Mouse (Mus musculus) stomach, embryonic 14.5 days (tissue): Measurements from ENCODE around the gene Sipa1l1. TPM values are rescaled to one million over a fixed set of nuclear protein-coding genes. Genes with fewer than 3 reads are reported as not detected.

Source experiments
- ATAC-seq: fragments of 200-750 bp; cut with Nextera tagmentation; 2 replicates; pipeline ENCODE4 v1.8.0; 2017; ENCODE audit warnings: low read depth, moderate TSS enrichment; ENCODE audit not compliant: insufficient number of reproducible peaks, insufficient read depth, low FRiP score
- H3K27ac ChIP-seq: fragments of 300-500 bp; sonication (generic); 2 replicates; pipeline ENCODE4 v1.5.1; 2014; ENCODE audit warnings: mild to moderate bottlenecking, low read length, moderate library complexity, mixed read lengths
- H3K27me3 ChIP-seq: fragments of 300-500 bp; sonication (generic); 2 replicates; pipeline ENCODE4 v1.6.1; 2014; ENCODE audit warnings: low read length, control low read depth, mixed read lengths; ENCODE audit not compliant: control insufficient read depth, insufficient read depth
- H3K36me3 ChIP-seq: fragments of 300-500 bp; sonication (generic); 2 replicates; pipeline ENCODE4 v1.6.1; 2014; ENCODE audit warnings: mild to moderate bottlenecking, control low read depth, low read length, moderate library complexity, mixed read lengths; ENCODE audit not compliant: control insufficient read depth, insufficient read depth
- H3K4me1 ChIP-seq: fragments of 300-500 bp; sonication (generic); 2 replicates; pipeline ENCODE4 v1.6.1; 2014; ENCODE audit warnings: low read length, control low read depth, mixed read lengths; ENCODE audit not compliant: control insufficient read depth, insufficient read depth
- H3K4me2 ChIP-seq: fragments of 300-500 bp; sonication (generic); replicated peaks from 2 replicates; pipeline ENCODE4 v1.6.1; 2014; ENCODE audit warnings: low read depth, low read length, control low read depth
- H3K4me3 ChIP-seq: fragments of 300-500 bp; sonication (generic); 2 replicates; pipeline ENCODE4 v1.5.1; 2014; ENCODE audit warnings: low read depth, low read length, control low read depth
- H3K9ac ChIP-seq: fragments of 300-500 bp; sonication (generic); replicated peaks from 2 replicates; pipeline ENCODE4 v1.6.1; 2014; ENCODE audit warnings: low read depth, mild to moderate bottlenecking, control low read depth, low read length, moderate library complexity, mixed read lengths
- H3K9me3 ChIP-seq: fragments of 300-500 bp; sonication (generic); 2 replicates; pipeline ENCODE4 v1.6.1; 2016; ENCODE audit warnings: low read depth, low read length, control low read depth; ENCODE audit not compliant: control insufficient read depth
- WGBS: fragments of 180-500 bp; shearing (Covaris S2); extraction: QIAGEN DNeasy Blood & Tissue Kit; methylation state at CpG from one replicate; pipeline ENCODE4 v1.1.7; 2014; 5-methylcytosine and 5-hydroxymethylcytosine counted together
- polyA plus RNA-seq: library from polyadenylated mRNA; unstranded; fragments of >200 nt; fragmentation: Nextera tagmentation; extraction: Ambion mirVana; gene quantifications from 2 replicates; pipeline ENCODE4 v1.2.1, GENCODE M21; 2014

Sipa1l1 gene
- polyA plus RNA-seq, 1 experiment from 2014 or later: 44.0 TPM

- H3K4me1 ChIP-seq: peaks cover 17% of the 10 kb centered on the region; the same call in 1 of the 2 replicates
- H3K36me3 ChIP-seq: peaks cover 6% of the 10 kb centered on the region; the same call in 1 of the 2 replicates
- ATAC-seq: no peak
- H3K27ac ChIP-seq: no peak overlapping the region; the same call in 1 of the 2 replicates
- no peaks in the 10 kb centered on the region for H3K9me3 ChIP-seq
- H3K9ac ChIP-seq: no peak overlapping the region
- WGBS: 63% methylated on average over 4 of the region's 4 CpGs
- no peak overlapping the region for H3K4me3 ChIP-seq
- H3K27me3 ChIP-seq: no peaks in the 10 kb centered on the region
- no peak overlapping the region for H3K4me2 ChIP-seq
Measured at GRCm38 (mm10) chr12:82401440-82401839, 232.3 kb downstream of the Sipa1l1 start.

GRCm38 (mm10) chr12:82402635-82403034 lies 233.5 kb downstream of the Sipa1l1 start:
- Histone ChIP-seq H3K9ac (no peak overlapping the region), H3K36me3 (peaks cover 6% of the 10 kb centered on the region; the same call in 1 of the 2 replicates), H3K27ac (no peak overlapping the region), H3K9me3 (no peaks in the 10 kb centered on the region), H3K27me3 (no peaks in the 10 kb centered on the region), H3K4me2 (no peak overlapping the region), H3K4me3 (no peak overlapping the region), H3K4me1 (peaks cover 13% of the 10 kb centered on the region; the same call in 1 of the 2 replicates)
- 80% methylated on average over 9 of the region's 9 CpGs for WGBS
- ATAC-seq: no peak

DNA sequence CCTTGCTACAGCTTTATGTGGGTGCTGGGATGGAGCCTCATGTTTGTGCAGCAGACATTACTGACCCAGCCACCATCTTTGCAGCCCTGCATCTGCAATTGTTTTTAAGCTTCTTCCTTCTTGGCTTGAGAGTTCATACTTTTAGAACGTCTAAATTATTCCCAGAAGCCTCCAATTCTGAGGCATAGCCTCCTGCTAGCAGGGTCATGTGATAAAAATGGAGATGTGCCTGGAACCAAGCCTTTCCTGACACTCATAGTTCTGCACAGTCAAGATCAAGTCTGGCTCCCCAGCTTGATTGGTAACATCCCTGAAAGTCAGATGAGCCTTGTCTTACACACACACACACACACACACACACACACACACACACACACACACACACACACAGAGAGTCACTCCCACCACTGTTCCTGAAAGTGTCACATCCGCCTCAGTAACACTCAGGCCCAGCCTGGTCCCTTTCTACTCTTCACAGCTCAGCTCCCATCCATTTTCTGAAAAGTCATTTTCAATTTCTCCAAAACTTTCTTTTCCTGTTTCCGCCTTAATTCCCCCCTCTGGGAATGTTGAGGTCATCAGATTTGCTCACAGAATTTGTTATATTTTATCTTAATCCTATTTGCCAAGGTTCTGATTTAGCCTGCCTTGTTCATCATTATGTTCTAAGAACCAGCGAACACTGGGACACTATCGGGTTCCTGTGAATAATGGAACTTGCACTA lies 238.6 kb downstream of the Sipa1l1 start:
- no peaks in the 10 kb centered on the region for H3K9me3 ChIP-seq
- H3K27ac ChIP-seq: no peak overlapping the region
- H3K4me1 ChIP-seq: peaks cover 8% of the 10 kb centered on the region; the same call in 1 of the 2 replicates
- no peak overlapping the region for H3K4me2 ChIP-seq
- 63% methylated on average over 5 of the region's 5 CpGs for WGBS
- H3K4me3 ChIP-seq: no peak overlapping the region
- no peak overlapping the region for H3K9ac ChIP-seq
- ATAC-seq: no peak
- H3K36me3 ChIP-seq: peaks cover 6% of the 10 kb centered on the region; the same call in 1 of the 2 replicates
- no peaks in the 10 kb centered on the region for H3K27me3 ChIP-seq

DNA sequence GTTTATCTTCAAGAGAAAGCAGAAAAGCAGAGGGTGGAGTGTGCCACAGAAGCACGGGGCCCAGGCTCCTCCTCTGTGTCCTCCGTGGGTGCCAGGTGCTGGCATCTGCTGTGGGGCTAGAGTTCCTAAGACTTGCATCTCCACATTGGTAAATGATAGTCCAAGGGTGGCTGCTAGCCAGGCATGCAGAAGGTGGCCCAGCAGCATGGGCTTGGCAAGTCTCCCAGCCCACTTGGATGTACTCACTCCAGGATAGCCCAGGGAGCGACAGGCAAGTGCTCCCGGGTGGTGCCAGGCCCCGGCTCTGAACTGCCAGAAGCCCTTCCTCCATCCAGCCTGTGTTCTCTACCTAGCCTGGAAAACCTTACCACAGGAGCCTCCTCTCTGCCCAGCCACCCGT lies 239.4 kb downstream of the Sipa1l1 start:
- Histone ChIP-seq H3K9ac (no peak overlapping the region), H3K27me3 (no peaks in the 10 kb centered on the region), H3K9me3 (no peaks in the 10 kb centered on the region), H3K4me1 (peaks cover 8% of the 10 kb centered on the region; the same call in 1 of the 2 replicates), H3K27ac (no peak overlapping the region), H3K36me3 (0 out of 2 replicates have a peak, but pooled peaks cover 2% of the 10 kb centered on the region), H3K4me3 (no peak overlapping the region), H3K4me2 (no peak overlapping the region)
- no peak for ATAC-seq
- 87% methylated on average over 6 of the region's 6 CpGs for WGBS

DNA sequence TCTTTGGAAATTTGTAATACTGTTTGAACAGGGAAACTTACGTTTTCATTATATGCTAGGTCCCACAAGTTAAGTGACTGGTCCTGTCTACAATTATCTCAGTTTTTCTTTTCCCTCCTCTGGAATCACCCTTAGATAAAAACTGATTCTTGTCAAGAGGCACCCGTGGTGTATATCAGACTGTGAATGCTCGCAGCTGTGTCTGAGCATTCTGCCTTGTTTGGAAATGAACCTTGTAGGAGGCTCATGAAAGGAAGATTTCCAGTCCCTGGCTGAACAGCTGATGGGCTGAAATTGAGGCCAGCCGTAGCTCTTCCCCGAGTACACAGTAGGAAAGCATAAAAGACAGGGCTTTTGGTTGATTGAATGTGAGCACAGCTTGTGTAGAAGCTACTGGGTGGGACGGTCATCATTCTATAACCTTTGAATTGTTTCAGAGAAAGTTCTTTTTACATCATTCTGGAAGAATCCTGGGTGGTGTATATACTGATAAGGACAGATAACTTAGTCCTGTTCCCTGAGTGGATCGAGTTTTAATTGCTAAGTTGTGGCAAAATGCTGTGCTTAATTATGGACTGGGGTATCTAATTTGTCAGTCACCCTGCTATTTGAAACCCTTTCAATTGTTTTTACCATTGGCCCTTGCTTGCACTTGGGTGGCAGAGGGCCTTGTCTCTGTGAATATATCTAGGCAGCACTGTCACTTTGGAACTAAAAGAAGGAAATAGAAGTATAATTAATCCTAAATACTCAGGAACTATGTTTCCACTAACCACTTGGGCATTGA lies 240.8 kb downstream of the Sipa1l1 start:
- ATAC-seq: no peak
- no peak overlapping the region for H3K4me3 ChIP-seq
- no peaks in the 10 kb centered on the region for H3K27me3 ChIP-seq
- H3K4me1 ChIP-seq: peaks cover 8% of the 10 kb centered on the region; the same call in 1 of the 2 replicates
- no peak overlapping the region; the same call in 1 of the 2 replicates for H3K27ac ChIP-seq
- 44% methylated on average over 7 of the region's 7 CpGs for WGBS
- H3K9me3 ChIP-seq: no peaks in the 10 kb centered on the region
- no peak overlapping the region for H3K4me2 ChIP-seq
- H3K9ac ChIP-seq: no peak overlapping the region
- H3K36me3 ChIP-seq: no peaks in the 10 kb centered on the region

- no peaks in the 10 kb centered on the region for H3K27me3 ChIP-seq
- H3K27ac ChIP-seq: peak overlapping the region; percentile 39; the same call in 1 of the 2 replicates
- peaks cover 8% of the 10 kb centered on the region; the same call in 1 of the 2 replicates for H3K4me1 ChIP-seq
- H3K9me3 ChIP-seq: no peaks in the 10 kb centered on the region
- no peak overlapping the region for H3K4me3 ChIP-seq
- H3K36me3 ChIP-seq: peaks cover 10% of the 10 kb centered on the region; the same call in 1 of the 2 replicates
- H3K9ac ChIP-seq: no peak overlapping the region
- no peak for ATAC-seq
- WGBS: 41% methylated on average over 3 of the region's 3 CpGs
- no peak overlapping the region for H3K4me2 ChIP-seq
Measured at GRCm38 (mm10) chr12:82412291-82413032, 243.3 kb downstream of the Sipa1l1 start.

DNA sequence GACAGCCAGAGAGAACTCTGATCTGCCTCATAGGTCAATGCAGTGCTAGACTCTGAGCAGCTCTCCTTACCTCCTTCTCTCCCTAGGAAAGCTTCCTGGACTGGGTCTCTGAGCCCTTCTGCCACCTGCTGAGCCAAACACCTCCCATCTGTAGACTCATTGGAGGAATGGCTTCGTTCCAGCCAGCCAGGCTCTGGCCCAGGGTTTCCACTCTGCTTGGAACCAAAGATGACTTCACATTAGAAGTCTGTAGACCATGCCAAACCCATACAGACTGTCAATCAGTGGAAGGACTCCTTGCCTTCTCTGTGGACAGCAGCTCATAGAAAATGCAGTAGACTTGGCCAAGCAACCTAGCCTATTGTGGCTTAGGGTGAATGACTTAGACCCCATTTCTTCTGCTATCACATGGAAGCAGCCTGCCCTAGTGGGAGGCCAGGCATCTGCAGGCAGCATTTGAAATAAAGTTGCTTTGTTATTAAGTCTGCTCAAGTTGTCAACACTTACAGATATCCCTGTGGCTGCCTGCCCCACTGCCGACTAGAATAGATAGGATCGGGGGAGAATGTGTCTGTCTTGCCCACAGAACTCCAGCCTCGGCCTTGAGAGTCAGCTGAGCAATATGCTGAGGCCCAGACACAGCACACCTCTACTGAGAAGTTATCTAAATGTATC lies 246.7 kb downstream of the Sipa1l1 start:
- no peaks in the 10 kb centered on the region for H3K27me3 ChIP-seq
- no peak for ATAC-seq
- H3K4me1 ChIP-seq: peaks cover 3% of the 10 kb centered on the region; the same call in 1 of the 2 replicates
- H3K27ac ChIP-seq: no peak overlapping the region
- H3K9ac ChIP-seq: no peak overlapping the region
- H3K4me2 ChIP-seq: no peak overlapping the region
- WGBS: 80% methylated on average over 4 of the region's 4 CpGs
- H3K36me3 ChIP-seq: peaks cover 15% of the 10 kb centered on the region; the same call in 1 of the 2 replicates
- no peaks in the 10 kb centered on the region for H3K9me3 ChIP-seq
- no peak overlapping the region for H3K4me3 ChIP-seq
